Mouse (Mus musculus) retina, postnatal 7 days (tissue): ENCODE results near the gene Alk.

Experiments
- DNase-seq: peaks from one replicate; pipeline ENCODE4 v3.0.0-alpha.2; 2012; ENCODE audit warnings: low read depth, low spot score

The Alk gene

DNA sequence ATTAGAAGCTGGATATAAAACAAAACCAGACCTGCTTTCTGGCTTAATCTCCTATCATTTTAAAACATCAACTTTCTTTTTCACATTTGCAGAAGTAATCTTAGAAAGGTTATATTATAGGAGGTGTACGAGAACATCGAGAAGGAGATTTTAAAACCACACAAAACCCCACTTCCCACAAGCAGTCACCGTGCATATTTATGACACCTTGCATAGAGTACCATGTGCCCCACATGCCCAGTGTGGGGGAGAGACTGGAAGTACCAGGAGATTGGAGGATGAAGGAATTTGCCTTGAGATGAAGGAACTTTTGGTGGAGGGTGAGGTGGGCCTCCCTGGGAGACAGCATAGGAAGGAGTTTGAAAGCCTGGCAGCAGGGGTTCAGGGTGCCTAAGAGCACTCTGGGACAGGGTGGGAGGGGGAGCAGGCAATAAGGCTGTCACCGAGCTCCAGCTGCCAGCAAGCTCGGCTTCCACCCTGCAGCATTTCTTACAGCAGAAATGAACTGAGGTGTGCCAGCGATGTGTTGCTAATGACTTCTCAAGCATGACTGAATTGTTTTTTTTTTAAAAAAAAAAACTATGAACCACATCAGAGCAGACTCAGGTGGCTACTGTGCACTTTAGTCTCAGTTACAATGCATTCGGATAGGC is 459.4 kb downstream of the Alk start:
- no peak for DNase-seq

- no peak for DNase-seq
Observed at GRCm38 (mm10) chr17:72144461-72144860, 460.0 kb downstream of the Alk start.

DNA sequence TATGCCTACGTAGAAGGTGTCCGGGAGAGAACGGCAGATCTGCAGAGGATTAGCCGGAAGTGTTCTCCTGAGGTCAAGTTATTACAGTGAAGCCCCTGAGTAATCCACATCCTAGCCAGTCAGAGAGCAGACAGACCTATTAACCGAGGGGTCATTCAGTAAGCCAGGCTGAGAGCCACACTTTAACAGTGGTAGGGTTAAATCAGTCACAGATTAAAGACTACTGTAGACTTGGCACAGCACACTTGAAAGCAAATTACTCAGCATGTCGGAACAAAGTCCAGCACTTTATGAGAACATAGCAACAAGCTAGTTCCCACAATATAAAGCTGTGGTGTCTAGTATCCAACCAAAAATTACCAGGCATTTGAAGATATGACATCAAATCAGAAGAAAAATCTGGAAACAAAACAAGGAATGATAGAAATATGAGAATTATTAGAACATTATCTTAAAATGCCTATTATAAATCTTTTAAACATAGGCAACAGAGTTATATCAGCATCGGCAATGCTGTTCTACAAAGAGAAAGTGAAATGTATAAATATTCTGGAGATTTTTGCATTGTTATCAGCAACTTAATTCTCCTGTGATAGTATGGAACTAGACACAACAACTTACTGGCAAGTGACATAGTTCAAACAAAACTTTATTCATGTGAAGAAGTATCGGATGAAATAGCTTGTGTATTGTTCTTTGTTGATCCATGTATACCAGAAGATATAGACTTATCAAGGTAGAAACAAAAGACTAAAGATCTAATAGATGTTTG is 472.1 kb downstream of the Alk start:
- no peak for DNase-seq

- no peak for DNase-seq
Observed at GRCm38 (mm10) chr17:72121660-72122059, 482.8 kb downstream of the Alk start.

GRCm38 (mm10) chr17:72120278-72120677 is 484.1 kb downstream of the Alk start:
- no peak for DNase-seq

DNA sequence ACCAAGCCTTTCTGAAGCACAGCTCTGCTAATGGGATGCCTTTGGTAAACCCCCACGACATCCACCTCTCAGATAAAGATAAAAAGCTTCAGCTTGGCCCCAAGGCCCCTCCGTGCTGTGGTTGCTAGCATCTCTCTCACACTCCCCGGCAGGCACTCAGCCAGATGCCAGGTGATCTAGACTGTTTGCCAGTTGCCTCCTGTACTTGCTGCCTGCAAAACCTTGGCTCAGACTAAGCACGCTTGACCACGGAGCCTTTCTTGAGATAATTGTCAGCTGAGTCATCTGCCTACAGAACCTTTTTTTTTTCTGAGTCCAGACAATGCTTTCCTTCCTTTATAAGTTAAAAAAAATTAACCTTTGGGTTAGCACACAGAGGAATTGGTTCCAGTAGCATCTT is 486.1 kb downstream of the Alk start:
- no peak for DNase-seq

- DNase-seq: no peak
Observed at GRCm38 (mm10) chr17:72115271-72115944, 489.0 kb downstream of the Alk start.

GRCm38 (mm10) chr17:72112004-72112403 is 492.4 kb downstream of the Alk start:
- no peak for DNase-seq

DNA sequence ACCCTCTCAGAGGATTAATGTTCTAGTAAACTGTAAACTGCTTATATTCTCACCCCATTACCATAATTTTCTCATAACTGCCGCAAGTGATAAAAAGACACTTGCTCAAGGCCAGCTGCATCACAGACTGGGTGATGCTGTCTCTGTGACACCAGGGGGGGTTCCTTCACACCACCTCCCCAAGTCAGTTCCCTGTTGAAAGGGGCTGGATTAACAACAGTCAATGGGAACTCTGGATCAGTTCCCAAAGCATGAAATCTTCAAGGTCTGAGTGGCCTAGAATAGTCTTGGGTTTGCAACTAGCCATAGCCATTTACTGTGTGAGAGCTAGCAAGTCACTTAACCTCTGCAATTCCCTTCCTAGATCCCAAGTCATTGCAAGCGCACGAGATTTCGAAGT is 492.9 kb downstream of the Alk start:
- no peak for DNase-seq

DNA sequence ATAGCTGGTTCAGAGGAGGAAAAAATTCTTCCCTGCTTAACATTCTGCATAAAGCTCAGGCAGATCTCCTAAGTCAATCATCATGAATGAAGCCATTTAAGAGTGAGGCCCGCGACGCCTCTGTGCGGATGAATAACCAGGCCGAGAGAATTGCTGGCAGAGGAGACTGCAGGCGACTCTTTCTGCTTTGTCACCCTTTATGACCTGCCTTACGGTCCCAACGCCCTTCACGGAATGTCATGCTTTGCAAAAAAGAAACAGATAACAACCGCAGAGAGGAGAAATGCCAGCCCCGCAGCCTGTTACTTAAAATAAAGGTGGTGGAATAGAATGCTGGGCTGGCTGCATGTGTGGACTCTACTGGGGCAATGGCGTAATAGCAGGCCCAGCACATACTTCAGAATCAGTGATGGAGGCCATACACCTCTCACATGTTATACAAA is 517.1 kb downstream of the Alk start:
- DNase-seq: no peak

DNA sequence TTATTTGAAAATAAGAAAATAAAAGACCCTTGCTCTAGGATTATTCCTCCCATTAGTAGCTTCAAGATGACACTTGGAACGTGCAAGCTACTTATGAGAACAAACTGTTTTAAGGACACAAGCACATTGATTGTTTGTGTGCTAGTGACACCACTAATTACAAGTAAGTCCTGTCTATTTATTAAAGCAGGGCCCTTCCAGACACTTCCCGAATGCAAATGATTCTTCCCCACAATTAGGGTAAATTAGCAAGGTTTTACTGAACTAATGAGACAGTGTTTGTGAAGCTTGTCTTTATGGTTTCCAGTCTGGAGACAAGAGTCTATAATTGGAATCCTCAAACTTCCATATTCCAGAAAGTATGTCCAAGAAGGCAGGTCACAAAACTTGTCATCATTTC is 523.0 kb downstream of the Alk start:
- no peak for DNase-seq

- no peak for DNase-seq
Observed at GRCm38 (mm10) chr17:72076306-72076921, 528.0 kb downstream of the Alk start.

DNA sequence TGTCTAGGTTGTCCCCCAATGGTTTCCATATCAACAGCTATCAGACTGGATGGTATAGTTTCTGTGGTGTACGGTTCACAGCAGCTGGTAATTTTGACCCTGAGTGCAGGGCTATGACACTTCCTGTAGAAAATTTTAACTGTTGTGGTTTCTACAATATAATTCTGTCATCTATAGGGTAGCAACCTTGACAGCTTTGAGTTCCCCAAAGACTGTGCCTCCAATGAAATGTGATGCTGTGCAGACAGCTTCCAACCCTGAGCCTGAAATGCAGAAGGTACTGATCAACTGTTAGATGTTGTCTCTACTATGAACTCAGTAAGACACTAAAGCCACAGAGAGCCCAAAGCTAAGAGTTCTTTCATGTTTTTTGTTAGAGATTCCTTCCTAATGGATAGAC is 532.6 kb downstream of the Alk start:
- no peak for DNase-seq

- DNase-seq: no peak
Observed at GRCm38 (mm10) chr17:72068176-72068575, 536.3 kb downstream of the Alk start.

DNA sequence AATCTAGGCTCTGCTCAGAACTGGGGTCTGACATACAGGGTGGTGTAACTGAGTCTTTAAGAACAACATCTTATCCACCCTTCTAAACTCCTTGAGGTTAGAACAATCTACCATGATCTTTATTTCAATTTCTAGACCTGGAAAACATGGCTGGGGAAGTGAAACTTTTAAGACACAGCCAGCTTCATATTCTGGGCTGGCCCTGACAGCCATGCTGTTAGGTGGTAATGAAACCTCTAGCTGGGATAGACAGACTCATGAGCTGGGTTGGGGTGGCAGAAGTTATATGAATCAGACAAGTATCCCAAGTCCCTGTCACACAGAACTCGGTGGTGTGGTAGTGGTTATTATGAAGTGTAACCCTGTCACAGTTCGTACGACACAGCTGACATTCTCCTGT is 541.4 kb downstream of the Alk start:
- no peak for DNase-seq

DNA sequence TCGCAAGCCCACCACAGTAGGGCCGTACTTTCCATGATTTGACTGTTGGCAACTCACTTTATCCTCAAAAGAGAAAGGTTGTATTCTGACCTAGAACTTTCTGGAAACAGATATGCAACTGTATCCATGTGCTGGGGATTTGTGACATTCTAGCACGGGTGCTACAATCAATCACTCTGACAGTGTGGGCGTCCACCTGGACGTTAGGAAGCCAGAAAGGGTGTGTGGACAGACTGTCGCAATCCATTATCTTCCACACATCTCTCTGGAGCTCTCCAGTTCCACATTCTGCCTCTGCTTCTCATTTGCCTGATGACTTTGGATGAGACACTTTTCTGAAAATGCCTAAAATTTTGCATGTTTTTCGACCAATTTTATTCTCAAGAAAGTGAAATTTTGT is 545.1 kb downstream of the Alk start:
- no peak for DNase-seq

DNA sequence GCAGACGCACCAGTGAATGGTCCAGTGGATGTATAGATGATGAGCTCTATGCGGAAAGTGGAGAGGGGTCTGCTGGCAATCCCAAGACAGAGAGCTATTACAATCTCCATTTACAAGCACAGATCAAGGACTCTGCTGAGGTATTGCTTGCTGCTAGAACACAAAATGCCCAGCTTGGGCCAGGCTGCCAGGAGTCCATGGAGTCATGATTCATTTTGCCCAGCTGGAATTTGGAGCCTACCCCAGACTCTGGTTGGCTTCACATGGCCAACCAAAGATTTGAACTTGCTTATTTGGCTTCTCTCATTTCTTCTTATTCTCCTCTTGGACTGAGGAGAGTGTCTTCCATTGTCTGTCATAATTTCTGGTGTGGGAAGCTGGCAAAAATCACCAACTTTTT is 558.8 kb downstream of the Alk start:
- no peak for DNase-seq

DNA sequence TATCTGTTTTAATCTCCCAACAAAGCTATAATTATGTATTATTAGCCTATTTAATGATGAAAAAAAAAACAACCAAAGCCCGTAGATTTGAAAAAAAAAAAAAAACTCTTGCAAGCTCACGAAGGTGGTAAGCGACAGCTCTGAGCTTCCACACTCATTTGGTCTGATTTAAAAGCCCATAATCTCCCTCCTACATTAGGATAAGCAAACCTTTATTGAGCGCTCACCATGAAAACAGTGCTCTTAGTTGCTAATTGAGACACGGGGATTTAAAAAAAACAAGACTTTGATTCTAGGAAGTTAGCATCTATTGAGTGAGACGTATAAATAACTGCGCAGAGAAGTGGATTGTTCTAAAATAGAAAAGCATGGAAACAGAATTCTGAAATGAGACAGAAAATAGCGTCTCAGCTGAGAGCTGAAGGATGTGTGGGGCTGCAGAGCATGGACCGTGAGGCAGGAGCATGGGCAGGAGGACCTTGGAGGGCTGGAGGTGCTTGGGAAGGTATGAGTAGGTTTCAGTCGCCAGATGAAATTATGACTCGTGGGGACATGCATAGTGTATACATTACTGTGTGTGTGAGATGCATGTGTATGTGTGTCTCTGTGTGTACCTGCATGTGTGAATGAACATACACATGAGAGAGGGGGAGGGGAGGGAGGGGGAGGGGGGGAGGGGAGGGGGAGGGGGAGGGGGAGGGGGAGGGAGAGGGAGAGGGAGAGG is 560.6 kb downstream of the Alk start:
- no peak for DNase-seq

GRCm38 (mm10) chr17:72043001-72043666 is 561.3 kb downstream of the Alk start:
- no peak for DNase-seq

GRCm38 (mm10) chr17:72039176-72039948 is 565.1 kb downstream of the Alk start:
- DNase-seq: no peak
